Mouse (Mus musculus) C2C12 (cell line): ENCODE measurements around the gene Gm6034.

ENCODE experiments used
- CEBPB ChIP-seq: IDR thresholded peaks from one replicate; pipeline ENCODE4 v1.6.1; 2011; ENCODE audit warnings: low read depth, mild to moderate bottlenecking, control low read depth, moderate library complexity
- CTCF ChIP-seq: IDR thresholded peaks from one replicate; pipeline ENCODE4 v1.5.1; 2011; ENCODE audit not compliant: control insufficient read depth, insufficient read depth, insufficient read length
- MAX ChIP-seq: IDR thresholded peaks from one replicate; pipeline ENCODE4 v1.6.1; 2011; ENCODE audit warnings: mild to moderate bottlenecking, control low read depth
- MYOD1 ChIP-seq: IDR thresholded peaks from one replicate; pipeline ENCODE4 v1.6.1; 2011; ENCODE audit warnings: low read depth; ENCODE audit not compliant: control insufficient read depth, insufficient read length
- MYOG ChIP-seq: IDR thresholded peaks from one replicate; pipeline ENCODE4 v1.6.1; 2011; ENCODE audit not compliant: control insufficient read depth, insufficient read length; ENCODE audit errors: extremely low read depth
- USF1 ChIP-seq: IDR thresholded peaks from one replicate; pipeline ENCODE4 v1.6.1; 2011; ENCODE audit warnings: low read depth, mild to moderate bottlenecking, control low read depth, moderate library complexity

DNA sequence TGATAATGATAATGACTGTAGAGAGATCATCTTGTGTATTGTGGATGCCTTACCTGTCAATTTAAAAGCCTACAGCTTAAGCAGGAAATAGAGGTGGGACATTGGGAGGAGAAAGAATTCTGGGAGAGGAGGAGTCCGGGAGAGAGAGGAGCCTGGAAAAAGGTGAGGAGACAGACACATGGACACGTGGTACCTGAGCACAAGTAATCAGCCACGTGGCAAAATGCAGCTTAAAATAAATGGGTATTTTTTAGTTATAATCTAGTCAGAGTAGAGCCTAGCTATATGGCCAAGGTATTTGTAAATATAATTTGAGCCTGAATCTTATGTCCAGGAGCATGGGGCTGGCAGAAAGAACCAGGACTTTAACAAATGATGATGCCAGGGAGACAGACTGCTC, 23.2 kb upstream of the Gm6034 start:
- TF ChIP-seq CTCF, result no peak
- no peak for TF ChIP-seq USF1
- TF ChIP-seq MAX, result no peak
- TF ChIP-seq CEBPB, result no peak
- no peak for TF ChIP-seq MYOG
- TF ChIP-seq MYOD1, result no peak
